Mouse (Mus musculus): ENCODE data around the gene Chpf2. TPM values are rescaled to one million over a fixed set of nuclear protein-coding genes. Genes with fewer than 3 reads are reported as not detected.
A peak's percentile ranks its signal among the peaks of the same experiment; 100 is the strongest.

Chpf2 gene
- total RNA-seq, 2 experiments from 2014 or later = 65.1 to 73.8 TPM

DNA sequence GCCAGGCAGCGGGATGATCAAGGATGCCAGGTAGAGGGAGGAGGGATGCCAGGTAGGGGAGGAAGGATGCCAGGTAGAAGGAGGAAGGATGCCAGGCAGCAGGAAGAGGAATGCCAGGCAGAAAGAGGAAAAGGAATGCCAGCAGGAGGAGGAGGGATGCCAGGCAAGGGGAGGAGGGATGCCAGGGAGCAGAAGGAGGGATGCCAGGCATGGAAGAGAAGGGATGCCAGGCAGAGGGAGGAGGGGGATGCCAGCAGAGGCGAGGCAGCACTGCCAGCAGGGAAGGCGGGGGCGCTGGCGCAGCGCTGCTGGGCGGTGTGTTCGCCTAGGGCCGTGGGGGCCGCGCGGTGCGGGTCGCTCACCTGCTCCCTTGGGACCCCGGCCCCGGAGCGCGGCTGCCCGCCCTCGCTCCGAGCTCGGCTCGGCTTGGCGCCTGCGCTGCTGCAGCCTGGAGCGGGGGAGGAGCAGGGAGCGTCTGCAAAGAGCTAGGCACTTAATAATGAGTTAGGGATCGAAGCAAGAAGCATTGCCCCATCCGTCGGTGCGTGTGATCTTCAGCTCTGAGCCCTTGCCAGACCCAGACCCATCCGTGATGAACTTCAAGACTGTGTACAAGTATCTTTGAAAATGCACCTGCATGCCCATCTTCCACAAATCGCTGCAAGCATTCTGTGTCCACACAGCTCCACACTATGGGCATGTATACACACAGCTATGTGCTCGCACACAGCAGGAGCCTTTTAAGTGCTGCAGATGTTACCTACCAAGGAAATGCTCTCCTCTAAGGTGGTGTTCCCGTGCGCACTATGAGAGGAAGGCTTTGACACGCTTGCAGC, 37.7 kb downstream of the Chpf2 start, which contains the start of gene Smarcd3:
Gene Smarcd3 (minus strand): TSS at position 426 of the 836 bp plus-strand sequence.
- intact Hi-C loops (cut with DNase I) = no loop called here
- DNase-seq (ENCODE audit: low spot score in 2 of 2) = peak; percentile 71 to 76

DNA sequence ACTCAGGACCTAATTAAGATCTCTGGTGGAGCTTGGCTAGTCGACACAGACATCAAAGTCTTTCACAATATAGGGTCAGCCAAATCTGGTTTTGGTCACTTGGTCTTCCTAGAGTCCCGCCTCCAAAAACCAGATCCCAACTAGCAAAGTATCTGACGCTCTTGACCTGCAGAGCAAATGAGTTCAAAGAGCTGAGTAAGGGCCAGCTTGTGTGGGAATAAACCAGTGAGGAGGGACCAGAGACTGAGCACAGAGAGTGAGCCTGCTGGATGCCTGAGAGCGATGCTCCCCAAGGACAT, 38.2 kb downstream of the Chpf2 start:
- intact Hi-C loops (cut with DNase I) = no loop called here
- DNase-seq (ENCODE audit: low spot score in 2 of 2) = no peak

DNA sequence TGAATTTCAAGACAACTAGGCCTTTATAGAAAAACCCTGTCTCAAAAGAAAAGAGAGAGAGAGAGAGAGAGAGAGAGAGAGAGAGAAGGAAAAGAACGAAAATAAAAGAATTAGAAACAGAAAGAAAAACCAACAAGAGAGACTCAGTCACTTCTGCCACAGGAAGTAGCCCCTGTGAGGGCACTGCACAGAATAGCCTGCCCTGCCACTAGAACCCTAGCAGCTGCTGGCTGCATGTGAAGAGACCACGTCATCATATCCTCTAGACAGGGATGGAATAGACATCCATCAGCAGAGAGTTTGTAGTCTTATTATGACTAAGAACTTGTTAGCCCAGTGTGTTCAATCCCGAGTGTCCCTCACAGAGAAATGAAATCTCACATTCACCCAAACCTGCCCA, 43.2 kb downstream of the Chpf2 start:
- DNase-seq (ENCODE audit: low spot score in 2 of 2) = no peak

DNA sequence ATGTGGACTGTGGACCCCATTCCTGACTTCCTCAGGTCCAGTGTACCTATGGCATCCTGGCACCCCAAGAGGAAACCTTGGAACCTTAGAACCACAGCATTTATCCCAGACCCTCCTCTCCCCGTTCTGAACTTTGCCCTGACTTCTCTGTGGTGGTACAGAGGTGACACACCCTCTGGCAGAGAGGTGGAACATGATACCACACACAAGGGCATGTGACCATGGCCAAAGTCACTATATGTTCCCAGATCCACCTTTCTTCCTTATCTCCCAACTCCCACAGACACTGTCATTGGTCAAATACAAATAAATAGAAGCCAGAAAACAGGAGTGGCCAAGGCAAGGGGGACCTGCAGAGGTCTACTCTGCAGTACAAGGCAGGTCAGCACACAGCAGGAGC, 48.6 kb downstream of the Chpf2 start:
- intact Hi-C loops (cut with DNase I) = no loop called here
- DNase-seq (ENCODE audit: low spot score in 2 of 2) = no peak

More for the DNA sequence above, 43.2 kb downstream of the Chpf2 start:
- intact Hi-C loops (cut with DNase I) = no loop called here

DNA sequence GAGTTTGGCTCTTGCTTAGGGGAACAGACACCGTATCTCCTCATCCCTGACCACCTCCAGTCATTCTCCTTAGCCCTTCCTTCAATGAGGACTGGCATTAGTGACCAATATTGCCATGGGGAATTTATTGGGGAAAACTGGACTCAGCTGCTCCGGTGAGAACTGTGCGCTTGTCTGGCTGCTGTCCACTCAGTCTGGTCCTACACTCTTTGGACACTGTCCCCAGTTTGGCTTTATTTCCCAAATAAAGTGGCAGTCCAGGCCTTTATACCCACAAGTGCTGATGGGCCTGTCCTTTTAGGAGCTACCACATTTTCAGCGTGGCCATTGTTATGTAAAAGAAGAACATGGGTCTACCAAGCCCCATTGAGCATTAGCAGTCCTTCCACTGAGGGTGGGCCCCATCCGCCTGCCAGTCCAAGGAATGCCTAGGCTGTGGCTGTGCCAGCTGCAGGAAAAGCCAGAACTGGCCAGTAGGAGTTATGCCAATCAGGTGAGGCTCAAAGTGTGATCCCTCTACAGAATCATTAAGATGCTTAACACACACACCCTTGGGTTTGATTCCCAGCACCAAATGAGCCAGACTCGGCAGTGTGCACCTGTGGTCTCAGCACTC, 49.1 kb downstream of the Chpf2 start:
- intact Hi-C loops (cut with DNase I) = no loop called here

DNA sequence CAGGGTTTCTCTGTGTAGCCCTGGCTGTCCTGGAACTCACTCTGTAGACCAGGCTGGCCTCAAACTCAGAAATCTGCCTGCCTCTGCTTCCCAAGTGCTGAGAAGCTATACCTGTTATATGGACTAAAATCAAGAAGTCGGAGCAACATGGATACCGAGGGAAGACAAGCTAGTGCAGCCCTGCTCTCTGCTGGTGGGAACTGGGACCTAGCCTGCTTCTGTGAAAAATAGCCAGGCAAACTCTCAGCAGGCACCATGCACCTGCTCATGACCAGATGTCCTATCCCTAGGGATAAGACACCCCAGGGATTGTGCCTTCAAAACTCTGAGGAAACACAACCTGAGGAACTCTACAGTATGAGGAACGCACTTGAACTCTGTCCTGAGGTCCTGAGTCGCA, 50.4 kb downstream of the Chpf2 start:
- no peak for DNase-seq (ENCODE audit: low spot score in 2 of 2)
- intact Hi-C loops (cut with DNase I) = no loop called here

More for the DNA sequence above, 49.1 kb downstream of the Chpf2 start:
- DNase-seq (ENCODE audit: low spot score in 2 of 2) = no peak

DNA sequence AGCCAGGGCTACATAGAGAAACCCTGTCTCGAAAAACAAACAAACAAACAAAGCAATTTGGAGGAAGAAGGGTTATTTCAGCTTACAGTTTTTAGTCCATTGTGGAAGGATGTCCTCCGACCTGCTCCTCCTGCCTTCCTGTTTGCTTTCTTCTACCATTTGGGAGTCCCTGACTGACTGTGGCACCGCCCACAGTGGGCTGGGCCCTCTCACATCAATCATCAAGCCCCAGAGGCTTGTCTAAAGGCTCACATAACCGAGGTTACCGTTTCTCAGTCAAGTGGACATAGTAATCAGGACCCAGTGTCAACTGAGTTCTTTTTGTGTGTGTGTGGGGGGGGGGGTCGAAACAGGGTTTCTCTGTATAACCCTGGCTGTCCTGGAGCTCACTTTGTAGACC, 51.6 kb downstream of the Chpf2 start:
- intact Hi-C loops (cut with DNase I) = no loop called here
- no peak for DNase-seq (ENCODE audit: low spot score in 2 of 2)

DNA sequence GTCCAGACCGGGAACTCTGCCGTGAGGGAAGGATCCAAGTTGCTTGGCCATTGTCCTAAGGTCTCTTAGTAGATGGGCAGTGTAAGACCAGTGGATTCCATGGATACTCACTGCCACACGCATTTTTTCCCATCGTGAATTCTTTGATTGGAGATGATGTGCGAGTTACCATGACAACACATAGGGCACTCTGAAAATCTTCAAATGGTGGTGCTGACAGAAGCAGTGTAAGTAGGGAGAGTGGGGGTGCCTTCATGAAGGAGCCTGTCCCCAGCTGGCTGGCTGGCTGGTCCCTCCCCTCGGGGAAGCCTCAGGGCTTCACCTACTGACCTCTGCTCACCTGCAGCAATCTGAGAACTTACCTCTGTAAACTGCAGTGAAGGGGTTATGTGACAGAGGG, 52.5 kb downstream of the Chpf2 start:
- intact Hi-C loops (cut with DNase I) = no loop called here
- DNase-seq (ENCODE audit: low spot score in 2 of 2) = peak; percentile 34 to 56

Small RNA genes within 50 kb of the gene (microRNA-seq; reads per million reads assigned to microRNA genes)
- 1,420 to 1,638 reads per million in 2 experiments for gene Mir671

Other genes starting within 250 kb of the Chpf2 start
- gene Kcnh2, start 235.1 kb upstream of the Chpf2 start, total RNA-seq (2021) = 10 to 100 TPM; 19.9 to 22.1 TPM
- 10 to 100 TPM; 10.2 to 12.1 TPM for gene Nos3, start 221.9 kb upstream of the Chpf2 start, total RNA-seq (2021)
- 1 to 10 TPM; 2.1 to 3.4 TPM for gene Atg9b, start 194.6 kb upstream of the Chpf2 start, total RNA-seq (2021)
- gene Abcb8, start 193.1 kb upstream of the Chpf2 start, total RNA-seq (2021) = 10 to 100 TPM; 46.7 to 51.4 TPM
- not detected for gene Asic3, start 173.3 kb upstream of the Chpf2 start, total RNA-seq (2021)
- 100 to 1,000 TPM; 138 to 149 TPM for gene Cdk5, start 163.2 kb upstream of the Chpf2 start, total RNA-seq (2021)
- gene Slc4a2, start 162.9 kb upstream of the Chpf2 start, total RNA-seq (2021) = 10 to 100 TPM; 26.8 to 31.9 TPM
- 100 to 1,000 TPM; 110 to 120 TPM for gene Fastk, start 141.5 kb upstream of the Chpf2 start, total RNA-seq (2021)
- 10 to 100 TPM; 30.4 to 31.2 TPM for gene Tmub1, start 138.9 kb upstream of the Chpf2 start, total RNA-seq (2021)
- gene Agap3, start 134.6 kb upstream of the Chpf2 start, total RNA-seq (2021) = 100 to 1,000 TPM; 464 to 465 TPM
- under 1 TPM in 1 of 2 experiments, not detected in 1; 0.40 TPM for gene Gbx1, start 59.5 kb upstream of the Chpf2 start, total RNA-seq (2021)
- gene Asb10, start 45.8 kb upstream of the Chpf2 start, total RNA-seq (2021) = under 1 TPM; 0.15 to 0.30 TPM
- gene 4931409K22Rik, start 29.9 kb upstream of the Chpf2 start, total RNA-seq (2021) = under 1 TPM in 1 of 2 experiments, not detected in 1; 0.13 TPM
- 10 to 100 TPM; 62.0 to 64.8 TPM for gene Abcf2, start 9.3 kb upstream of the Chpf2 start, total RNA-seq (2021)
- gene Smarcd3, start 37.7 kb downstream of the Chpf2 start, total RNA-seq (2021) = 100 to 1,000 TPM; 102 to 110 TPM
- 10 to 100 TPM; 67.5 to 73.9 TPM for gene Nub1, start 98.8 kb downstream of the Chpf2 start, total RNA-seq (2021)
- 1 to 10 TPM; 1.1 to 1.3 TPM for gene Wdr86, start 144.0 kb downstream of the Chpf2 start, total RNA-seq (2021)
- not detected for gene Crygn, start 171.3 kb downstream of the Chpf2 start, total RNA-seq (2021)